Mouse (Mus musculus) megakaryocyte, adult 5-6 weeks (primary cell): ENCODE results near the gene Gm7233. TPM values are rescaled to one million over a fixed set of nuclear protein-coding genes. Genes with fewer than 3 reads are reported as not detected.
"Not testable (repeated sequence)": the region's sequence is repeated elsewhere in the genome, so short reads cannot be mapped to it uniquely, and the experiment has no call there.

ENCODE experiments used
- ATAC-seq: 2 replicates; pipeline ENCODE4 v1.8.0; 2016; ENCODE audit warnings: mild to moderate bottlenecking, inconsistent platforms; ENCODE audit not compliant: poor library complexity, severe bottlenecking
- total RNA-seq, 2 experiments: library from RNA; stranded (forward) in 1 of 2; stranded (reverse) in 1 of 2; fragments of 153-499, 151-499 nt in 1 of 2; fragments of 221-1000, 200-1000 nt in 1 of 2; gene quantifications; 2 replicates each; pipeline versions ENCODE4 v1.2.3 to v1.2.4; 2015 to 2017

The Gm7233 gene
- total RNA-seq (2015) (not detected in 2 replicates), total RNA-seq (2017) (not detected in 2 replicates)

- not testable (repeated sequence) for ATAC-seq
Observed at GRCm38 (mm10) chr14:43179567-43179966, at the start of gene Gm7233. Gene Gm7233 (plus strand): TSS chr14:43179867.

GRCm38 (mm10) chr14:43167189-43167588 is 12.5 kb upstream of the Gm7233 start:
- ATAC-seq = not testable (repeated sequence)

- not testable (repeated sequence) for ATAC-seq
Observed at GRCm38 (mm10) chr14:43167942-43168341, 11.7 kb upstream of the Gm7233 start.

GRCm38 (mm10) chr14:43168573-43169170 is 11.0 kb upstream of the Gm7233 start:
- not testable (repeated sequence) for ATAC-seq

GRCm38 (mm10) chr14:43235204-43235603 is 55.5 kb downstream of the Gm7233 start, which contains the start of gene Gm8122:
Gene Gm8122 (minus strand): TSS chr14:43235304.
- ATAC-seq = not testable (repeated sequence)

Other genes with a start within 250 kb of the Gm7233 start
- gene Gm8082, start 186.2 kb upstream of the Gm7233 start, total RNA-seq (2015) = not detected in 2 replicates
- not detected in 2 replicates for gene Gm8082, start 186.2 kb upstream of the Gm7233 start, total RNA-seq (2017)
- not detected in 2 replicates for gene Gm10376, start 164.2 kb upstream of the Gm7233 start, total RNA-seq (2015)
- gene Gm10376, start 164.2 kb upstream of the Gm7233 start, total RNA-seq (2017) = not detected in 2 replicates
- gene Gm8094, start 103.2 kb upstream of the Gm7233 start, total RNA-seq (2015) = not detected in 2 replicates
- not detected in 2 replicates for gene Gm8094, start 103.2 kb upstream of the Gm7233 start, total RNA-seq (2017)
- gene Gm8104, start 79.3 kb upstream of the Gm7233 start, total RNA-seq (2015) = not detected in 2 replicates
- not detected in 2 replicates for gene Gm8104, start 79.3 kb upstream of the Gm7233 start, total RNA-seq (2017)
- gene Gm8122, start 55.4 kb downstream of the Gm7233 start, total RNA-seq (2015) = not detected in 2 replicates
- gene Gm8122, start 55.4 kb downstream of the Gm7233 start, total RNA-seq (2017) = not detected in 2 replicates
- gene Gm8126, start 78.8 kb downstream of the Gm7233 start, total RNA-seq (2015) = not detected in 2 replicates
- gene Gm8126, start 78.8 kb downstream of the Gm7233 start, total RNA-seq (2017) = not detected in 2 replicates
- gene Gm9732, start 95.2 kb downstream of the Gm7233 start, total RNA-seq (2015) = not detected in 2 replicates
- not detected in 2 replicates for gene Gm9732, start 95.2 kb downstream of the Gm7233 start, total RNA-seq (2017)
- gene Gm8127, start 114.0 kb downstream of the Gm7233 start, total RNA-seq (2015) = not detected in 2 replicates
- gene Gm8127, start 114.0 kb downstream of the Gm7233 start, total RNA-seq (2017) = not detected in 2 replicates
- not detected in 2 replicates for gene 1700001F09Rik, start 167.9 kb downstream of the Gm7233 start, total RNA-seq (2015)
- not detected in 2 replicates for gene 1700001F09Rik, start 167.9 kb downstream of the Gm7233 start, total RNA-seq (2017)
- not detected in 2 replicates for gene Gm8138, start 236.5 kb downstream of the Gm7233 start, total RNA-seq (2015)
- not detected in 2 replicates for gene Gm8138, start 236.5 kb downstream of the Gm7233 start, total RNA-seq (2017)